Comparison of ENCODE assay signal across 18 mouse cellular contexts in the genomic region with DNA sequence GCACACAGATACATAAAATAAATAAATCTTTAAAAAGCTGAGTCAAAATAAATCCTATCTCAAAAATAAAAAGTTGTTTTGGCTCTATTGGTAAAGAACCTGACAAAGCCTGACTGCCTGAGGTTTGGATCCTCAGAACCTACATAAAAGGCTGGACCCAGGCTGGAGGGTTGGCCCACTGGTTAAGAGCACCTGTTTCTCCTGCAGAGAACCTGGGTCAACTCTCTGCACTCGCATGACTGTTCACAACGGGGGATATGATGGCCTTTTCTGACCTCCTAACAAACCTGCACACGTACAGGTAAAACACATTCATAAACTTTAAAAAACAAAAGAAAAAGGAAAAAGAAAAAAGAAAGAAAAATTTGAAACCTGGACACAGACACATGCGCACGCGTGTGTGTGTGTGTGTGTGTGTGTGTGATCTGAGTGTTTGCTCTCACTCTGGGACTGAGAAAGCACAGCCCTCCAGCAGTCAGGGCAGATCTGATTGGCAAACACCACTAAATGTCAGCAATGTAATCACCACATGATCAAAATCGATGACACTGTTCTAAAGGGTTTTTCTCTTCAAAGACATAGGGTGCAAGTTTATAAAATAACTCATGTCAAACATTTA. TPM values are rescaled to one million over a fixed set of nuclear protein-coding genes. Genes with fewer than 3 reads are reported as not detected.
DNase-seq lines count a peak whose midpoint lies in the region; TF ChIP-seq lines count a peak whose summit lies in the region.
"Not testable (repeated sequence)": the region's sequence is repeated elsewhere in the genome, so short reads cannot be mapped to it uniquely, and the experiment has no call there.
"Had no signal": no experiment of that assay in that cellular context is flagged by ENCODE, and none has a peak within 500 bp of the region (broad histone marks: within the 10 kb centered on the region; RNA-seq: fewer than 3 reads in every experiment).

No protein-coding gene starts in this region.

- DNase-seq in adrenal gland, postnatal 25 days = peak; percentile 5
- DNase-seq in gastrocnemius, adult 2 months = peak; percentile 27
- peak; percentile 40 to 41 for DNase-seq in gastrocnemius, postnatal 4 days (ENCODE audit: low spot score in 2 of 2)
- DNase-seq in kidney, adult 2 months = peak; percentile 33
- peak; percentile 10 for DNase-seq in midbrain, embryonic 10.5 days (ENCODE audit: low spot score)
- peak; percentile 48 to 83 for DNase-seq in spleen, postnatal 4 days (ENCODE audit: low spot score in 2 of 2)
- peak; percentile 1 for DNase-seq in thymus, postnatal 0 days (ENCODE audit: low spot score)

- not testable (repeated sequence) for H3K4me1 ChIP-seq in kidney, adult 2 months (ENCODE audit: control insufficient read depth, insufficient read depth, low read length); midbrain, embryonic 10.5 days

- not testable (repeated sequence) for TF ChIP-seq CTCF in gastrocnemius, adult 2 months (IDR thresholded peaks at IDR 0.05); kidney, adult 2 months (conservative IDR thresholded peaks at IDR 0.05; ENCODE audit: insufficient read depth, insufficient read length, low read depth, low read length)

- WGBS in kidney, adult 2 months = 65% methylated on average over 7 of the region's 7 CpGs
- 70% methylated on average over 7 of the region's 7 CpGs for WGBS in midbrain, embryonic 10.5 days

- intact Hi-C loops in gastrocnemius, adult 2 months (cut with DNase I) = not testable (repeated sequence)

- TF ChIP-seq POLR2A in kidney, adult 2 months (IDR thresholded peaks at IDR 0.05; ENCODE audit: low read depth, low read length) = not testable (repeated sequence)

- not testable (repeated sequence) for H3K27me3 ChIP-seq in kidney, adult 2 months (replicated peaks; ENCODE audit: control insufficient read depth, insufficient read depth, low read length); midbrain, embryonic 10.5 days (ENCODE audit: low read depth, poor library complexity, severe bottlenecking)

- not testable (repeated sequence) for H3K36me3 ChIP-seq in kidney, adult 2 months (ENCODE audit: control insufficient read depth, insufficient read depth, low read length); midbrain, embryonic 10.5 days

- not testable (repeated sequence) for H3K4me3 ChIP-seq in gastrocnemius, adult 2 months; kidney, adult 2 months (ENCODE audit: insufficient read depth, low read depth, low read length); midbrain, embryonic 10.5 days

- peaks cover 81% of the 10 kb centered on the region for H3K9me3 ChIP-seq in midbrain, embryonic 10.5 days (replicated peaks)

- not testable (repeated sequence) for H3K27ac ChIP-seq in gastrocnemius, adult 2 months; kidney, adult 2 months (ENCODE audit: insufficient read depth, low read depth, low read length); midbrain, embryonic 10.5 days (replicated peaks)

RNA-seq across cellular contexts. Expression of a gene that starts 21.4 kb away (rescaled TPM):
- total RNA-seq in adrenal gland, postnatal 25 days (2021) = not detected in 2 replicates
- not detected for total RNA-seq in gastrocnemius, adult 2 months (2021)
- not detected for total RNA-seq in gastrocnemius, postnatal 4 days (2021)
- not detected in 2 replicates for polyA plus RNA-seq in kidney, adult 2 months (2012; rRNA removed)
- not detected in 2 replicates for polyA plus RNA-seq in midbrain, embryonic 10.5 days (2016; fragmentation: Nextera tagmentation; extraction: Ambion mirVana)
- not detected in 2 replicates for polyA plus RNA-seq in thymus, postnatal 0 days (2015; fragmentation: Nextera tagmentation; extraction: Ambion mirVana)
- total RNA-seq: adrenal gland, postnatal 14 days; gastrocnemius, postnatal 36 days had no signal
- polyA plus RNA-seq: embryonic facial prominence, embryonic 14.5 days; forebrain, embryonic 15.5 days; heart, adult 2 months; heart, embryonic 16.5 days; hindbrain, embryonic 10.5 days; hindbrain, embryonic 14.5 days; intestine, embryonic 15.5 days had no signal

RNA-seq across cellular contexts. Expression of a gene that starts 34.2 kb away (rescaled TPM):
- 0.58 TPM in 1 of 2 replicates, not detected in the other for total RNA-seq in adrenal gland, postnatal 25 days (2021)
- not detected for total RNA-seq in gastrocnemius, adult 2 months (2021)
- total RNA-seq in gastrocnemius, postnatal 4 days (2021) = not detected
- not detected in 2 replicates for polyA plus RNA-seq in kidney, adult 2 months (2012; rRNA removed)
- polyA plus RNA-seq in midbrain, embryonic 10.5 days (2016; fragmentation: Nextera tagmentation; extraction: Ambion mirVana) = 0.06 and 0.09 TPM in 2 replicates
- 0.48 and 0.60 TPM in 2 replicates for polyA plus RNA-seq in thymus, postnatal 0 days (2015; fragmentation: Nextera tagmentation; extraction: Ambion mirVana)
- total RNA-seq: gastrocnemius, postnatal 36 days; heart, adult 2 months; heart, postnatal 25 days had no signal
- polyA plus RNA-seq: embryonic facial prominence, embryonic 14.5 days; forebrain, embryonic 15.5 days; heart, adult 2 months; heart, embryonic 12.5 days; hindbrain, embryonic 10.5 days had no signal

Comparison
In these comparisons a context has a peak if more than half of its experiments do, and no peak if none do; other contexts are left out.
1. DNase-seq: peak in every context shown above with its lines; median percentile 66 in spleen, postnatal 4 days; 40 in gastrocnemius, postnatal 4 days; 33 in kidney, adult 2 months; 27 in gastrocnemius, adult 2 months; 10 in midbrain, embryonic 10.5 days; 5 in adrenal gland, postnatal 25 days; 1 in thymus, postnatal 0 days.